Mouse (Mus musculus) frontal cortex, postnatal 36 days (tissue): ENCODE results near the gene Arhgap31.

ENCODE experiments used
- DNase-seq, 2 experiments: peaks; one replicate each; pipeline ENCODE4 v3.0.0; 2022; ENCODE audit warnings: low spot score in 2 of 2

Arhgap31 gene

GRCm38 (mm10) chr16:38598986-38599680, 113.9 kb downstream of the Arhgap31 start:
- DNase-seq = no peak

- DNase-seq = no peak
Observed at GRCm38 (mm10) chr16:38596651-38597050, 116.4 kb downstream of the Arhgap31 start.

GRCm38 (mm10) chr16:38596099-38596498, 117.0 kb downstream of the Arhgap31 start:
- no peak for DNase-seq

GRCm38 (mm10) chr16:38594435-38594834, 118.6 kb downstream of the Arhgap31 start:
- no peak for DNase-seq

- no peak for DNase-seq
Observed at GRCm38 (mm10) chr16:38592946-38593345, 120.1 kb downstream of the Arhgap31 start.

GRCm38 (mm10) chr16:38592026-38592678, 120.9 kb downstream of the Arhgap31 start:
- DNase-seq = no peak

- no peak for DNase-seq
Observed at GRCm38 (mm10) chr16:38591506-38591905, 121.6 kb downstream of the Arhgap31 start.

- no peak for DNase-seq
Observed at GRCm38 (mm10) chr16:38587572-38587971, 125.5 kb downstream of the Arhgap31 start.

GRCm38 (mm10) chr16:38587163-38587562, 125.9 kb downstream of the Arhgap31 start:
- DNase-seq = no peak

GRCm38 (mm10) chr16:38585186-38585585, 127.9 kb downstream of the Arhgap31 start:
- no peak for DNase-seq

GRCm38 (mm10) chr16:38584761-38585160, 128.3 kb downstream of the Arhgap31 start:
- DNase-seq = no peak

GRCm38 (mm10) chr16:38571481-38571880, 141.6 kb downstream of the Arhgap31 start:
- DNase-seq = no peak

- peak in 1 of 2 experiments; percentile 17 for DNase-seq
Observed at GRCm38 (mm10) chr16:38568192-38568591, 144.9 kb downstream of the Arhgap31 start.

GRCm38 (mm10) chr16:38563516-38563915, 149.6 kb downstream of the Arhgap31 start:
- DNase-seq = no peak

GRCm38 (mm10) chr16:38562968-38563327, 150.1 kb downstream of the Arhgap31 start:
- no peak for DNase-seq

GRCm38 (mm10) chr16:38562131-38562967, 150.7 kb downstream of the Arhgap31 start:
- DNase-seq = peak; percentile 95 to 97

- no peak for DNase-seq
Observed at GRCm38 (mm10) chr16:38558221-38558748, 154.8 kb downstream of the Arhgap31 start, which contains the start of gene Tmem39a. Gene Tmem39a, plus strand, starts transcription at chr16:38558698.

GRCm38 (mm10) chr16:38555988-38556387, 157.1 kb downstream of the Arhgap31 start:
- no peak for DNase-seq

GRCm38 (mm10) chr16:38549479-38550396, 163.3 kb downstream of the Arhgap31 start, which contains the start of gene Poglut1:
Gene Poglut1, minus strand, starts transcription at chr16:38550258.
- DNase-seq = peak; percentile 82 to 86
